Mouse (Mus musculus) cerebellum, postnatal 4 days (tissue): ENCODE measurements around the gene Mocs2.
A peak's percentile ranks its signal among the peaks of the same experiment; 100 is the strongest.

Experiments
- DNase-seq, 2 experiments: peaks; one replicate each; pipeline ENCODE4 v3.0.0; 2022; ENCODE audit warnings: low spot score in 2 of 2, mixed read lengths in 1 of 2

Gene Mocs2

DNA sequence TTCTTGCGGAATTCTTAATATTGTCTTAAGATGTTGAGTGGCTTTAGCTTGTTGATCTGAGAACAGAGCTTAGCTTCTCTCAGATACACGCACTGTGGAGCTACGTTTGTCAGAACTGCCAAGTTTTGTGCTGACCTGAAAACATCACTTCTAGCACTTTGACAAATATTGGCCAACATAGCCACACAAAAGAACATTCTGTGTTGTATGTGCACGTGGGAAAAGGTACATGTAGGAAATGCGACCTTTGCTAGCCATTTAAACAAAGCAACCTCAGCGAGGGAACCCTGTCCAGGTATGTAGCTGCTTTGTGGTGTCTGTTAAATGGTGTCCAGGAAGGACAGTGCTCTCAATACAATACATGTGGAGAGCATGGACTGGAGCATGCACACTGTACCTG lies 36.0 kb downstream of the Mocs2 start:
- DNase-seq: no peak

GRCm38 (mm10) chr13:114854428-114854827 lies 36.4 kb downstream of the Mocs2 start:
- no peak for DNase-seq

DNA sequence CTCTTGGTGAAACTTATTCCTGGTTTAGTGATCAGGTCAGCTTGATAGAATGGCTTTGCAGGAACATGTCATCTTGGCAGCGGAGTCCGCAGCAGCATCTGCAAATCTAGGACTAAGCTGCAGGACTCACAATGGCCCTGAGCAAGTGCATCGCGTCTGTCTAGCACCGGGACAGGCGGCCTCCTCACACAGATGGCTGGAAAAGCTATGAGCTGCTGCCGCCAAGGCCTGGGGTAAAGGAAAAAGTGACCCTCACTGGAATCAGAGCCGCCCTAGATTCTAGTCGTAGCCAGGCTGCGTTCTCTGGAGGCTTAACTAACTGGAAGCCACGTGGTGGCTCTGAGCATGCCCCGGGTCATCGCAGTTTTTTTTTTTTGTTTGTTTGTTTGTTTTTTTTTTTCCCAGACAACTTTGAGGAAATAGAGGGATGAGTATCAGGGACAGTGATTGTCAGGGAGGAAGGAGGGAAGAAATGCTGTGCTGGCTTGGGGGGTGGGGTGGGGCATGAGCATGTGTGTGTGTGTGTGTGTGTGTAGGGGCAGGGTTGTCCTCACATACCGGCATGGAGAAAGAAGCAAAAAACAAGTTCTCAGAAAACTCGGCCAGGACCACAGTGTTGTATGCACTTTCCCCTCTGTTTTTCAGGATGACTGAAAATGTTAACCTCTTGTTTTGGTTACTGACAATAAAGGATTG lies 37.7 kb downstream of the Mocs2 start:
- peak in 1 of 2 experiments; percentile 13 for DNase-seq

DNA sequence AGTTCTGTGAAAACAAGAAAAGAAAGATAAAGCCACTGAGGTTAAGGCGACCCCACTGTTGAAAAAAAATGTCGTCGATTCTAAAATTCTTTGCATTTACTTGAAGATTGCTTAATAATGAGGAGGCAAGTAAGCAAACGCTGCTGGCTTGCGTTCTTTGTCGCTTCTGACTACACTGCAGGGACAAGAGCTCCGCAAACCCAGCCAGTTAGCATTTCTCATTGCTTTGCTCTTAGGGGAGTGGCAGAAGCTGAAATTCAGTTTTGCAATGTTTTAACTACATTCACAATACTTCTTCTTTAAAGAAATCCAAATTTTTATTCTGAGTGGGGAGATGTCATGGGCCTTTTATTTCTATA lies 38.2 kb downstream of the Mocs2 start:
- DNase-seq: no peak

DNA sequence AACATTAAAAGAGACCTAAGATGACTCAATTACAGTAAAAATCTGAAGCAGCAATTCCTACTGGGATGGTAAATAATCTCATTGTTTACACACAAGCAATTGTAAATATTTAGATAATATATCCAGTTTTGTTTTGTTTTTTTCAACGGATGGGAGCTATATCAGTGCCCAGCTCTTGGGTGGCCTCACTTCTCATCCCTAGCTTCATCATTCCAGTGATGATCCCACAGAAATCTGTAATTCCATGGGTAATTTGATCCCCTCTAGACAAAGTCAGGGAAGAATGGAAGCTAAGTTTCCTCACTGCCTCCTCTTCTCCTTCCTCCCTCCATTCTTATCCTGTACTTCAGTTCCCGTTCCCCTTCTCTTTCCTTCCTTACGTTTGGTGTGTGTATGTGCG lies 39.5 kb downstream of the Mocs2 start:
- no peak for DNase-seq

- no peak for DNase-seq
Measured at GRCm38 (mm10) chr13:114874738-114875137, 56.7 kb downstream of the Mocs2 start.

GRCm38 (mm10) chr13:114876005-114876520 lies 58.0 kb downstream of the Mocs2 start:
- no peak for DNase-seq

GRCm38 (mm10) chr13:114878667-114879066 lies 60.6 kb downstream of the Mocs2 start:
- no peak for DNase-seq
